Mouse (Mus musculus): ENCODE measurements around the gene Gal3st4.

Gene Gal3st4

DNA sequence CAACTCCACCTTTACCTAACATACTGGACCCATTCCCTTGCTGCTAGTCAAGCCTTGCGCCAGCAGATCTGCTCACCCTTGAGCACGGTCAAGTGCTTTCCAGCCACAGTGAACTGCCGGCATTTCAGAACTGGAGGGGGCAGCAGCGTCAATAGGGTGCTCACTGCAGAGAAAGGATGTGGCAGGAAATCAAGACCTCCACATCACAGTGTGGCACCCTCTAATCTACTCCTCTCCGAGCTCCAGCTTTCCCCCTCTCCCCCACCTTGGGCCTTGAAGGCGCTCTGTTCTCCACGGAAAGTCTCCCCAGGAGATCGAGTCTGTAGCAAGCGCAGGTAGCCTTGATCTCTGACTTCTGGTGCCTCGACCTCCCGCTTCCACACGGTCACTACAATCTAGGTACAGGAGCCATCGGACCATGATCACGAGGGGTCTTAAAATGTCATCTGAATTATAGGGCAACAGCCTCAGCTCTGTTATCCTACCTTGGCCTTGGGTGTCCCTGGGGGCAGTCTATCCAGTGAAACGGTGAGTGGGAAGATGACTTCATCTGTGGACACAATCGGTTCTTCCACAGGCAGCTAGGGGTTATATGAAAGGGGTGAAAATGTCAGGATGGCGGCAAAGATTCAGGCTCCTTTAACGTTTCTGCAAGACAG lies 9.9 kb downstream of the Gal3st4 start:
- DNase-seq (ENCODE audit: low read depth, low spot score): no peak

DNA sequence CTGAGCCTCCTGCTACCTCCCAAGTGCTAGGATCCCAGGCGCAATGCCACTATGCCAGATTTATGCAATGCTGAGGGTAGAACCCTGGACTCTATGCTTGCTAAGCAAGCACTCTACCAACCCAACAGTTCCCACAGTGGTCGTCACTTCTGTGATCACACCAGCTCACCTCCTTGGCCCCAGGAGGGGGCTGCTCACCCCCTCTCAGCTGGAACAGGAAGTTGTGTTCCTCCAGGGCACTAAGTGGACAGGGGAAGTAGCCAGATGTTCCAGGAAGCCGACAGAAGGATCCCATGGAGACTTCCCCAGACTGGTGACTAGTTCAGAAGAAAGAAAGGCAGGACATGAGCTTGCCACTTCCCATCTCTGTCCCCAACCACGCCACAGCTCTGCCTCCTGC lies 10.6 kb downstream of the Gal3st4 start:
- no peak for DNase-seq (ENCODE audit: low read depth, low spot score)

DNA sequence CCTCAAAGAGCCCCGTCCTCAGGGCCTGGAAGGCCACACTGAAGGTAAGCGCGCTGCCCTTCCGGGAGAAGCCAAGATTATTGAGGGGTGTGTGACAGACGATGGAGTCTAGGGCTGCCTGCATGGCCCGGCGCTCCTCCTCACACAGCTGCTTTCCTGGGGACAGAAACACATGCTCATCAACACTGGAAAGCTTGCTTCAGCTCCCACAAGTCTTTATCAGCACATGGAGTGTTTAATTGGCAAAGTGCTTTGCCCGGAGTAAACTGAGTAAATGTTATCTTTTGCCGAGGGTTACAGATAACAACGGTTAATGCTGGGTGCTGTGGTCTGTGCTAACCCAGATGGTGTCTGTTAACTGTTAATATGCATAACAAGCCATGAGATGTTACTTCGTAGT lies 11.8 kb downstream of the Gal3st4 start:
- DNase-seq (ENCODE audit: low read depth, low spot score): no peak

DNA sequence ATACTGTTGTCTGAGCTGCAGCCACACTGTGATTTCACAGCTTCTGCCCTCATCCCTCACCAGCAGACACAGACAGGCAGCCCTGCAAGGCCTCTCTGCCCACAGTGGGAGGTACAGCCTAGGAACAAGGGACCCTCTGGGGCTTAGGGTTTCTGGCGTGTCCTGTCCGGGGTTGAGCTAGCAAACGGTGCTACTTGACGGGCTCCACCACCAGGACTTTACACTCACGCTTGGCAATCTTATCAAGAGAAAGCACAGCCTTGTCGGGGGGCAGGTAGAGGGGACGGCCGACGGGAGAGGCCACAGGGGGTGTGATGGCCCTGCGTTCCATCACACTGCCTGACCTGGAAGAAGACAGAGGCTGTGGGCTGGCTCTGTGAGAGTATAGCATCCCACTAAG lies 12.6 kb downstream of the Gal3st4 start:
- DNase-seq (ENCODE audit: low read depth, low spot score): no peak

DNA sequence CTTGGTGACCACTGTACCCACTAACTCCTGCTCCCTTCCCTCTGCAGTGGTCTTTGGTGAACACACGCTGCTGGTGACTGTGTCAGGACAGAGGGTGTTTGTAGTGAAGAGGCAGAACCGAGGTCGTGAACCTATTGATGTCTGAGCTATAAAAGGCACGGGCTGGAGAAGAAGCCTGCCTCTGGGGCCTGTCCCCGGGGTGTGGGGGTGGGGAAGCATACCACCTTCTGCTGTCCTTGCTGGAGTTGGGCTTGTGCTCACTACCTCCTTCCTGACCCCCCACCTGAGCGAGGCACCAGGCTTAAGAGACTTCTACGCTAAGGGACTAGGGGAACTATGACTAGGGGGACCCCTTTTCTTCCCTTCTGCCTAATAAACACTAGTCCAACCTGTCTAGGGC lies 13.6 kb downstream of the Gal3st4 start:
- DNase-seq (ENCODE audit: low read depth, low spot score): no peak

DNA sequence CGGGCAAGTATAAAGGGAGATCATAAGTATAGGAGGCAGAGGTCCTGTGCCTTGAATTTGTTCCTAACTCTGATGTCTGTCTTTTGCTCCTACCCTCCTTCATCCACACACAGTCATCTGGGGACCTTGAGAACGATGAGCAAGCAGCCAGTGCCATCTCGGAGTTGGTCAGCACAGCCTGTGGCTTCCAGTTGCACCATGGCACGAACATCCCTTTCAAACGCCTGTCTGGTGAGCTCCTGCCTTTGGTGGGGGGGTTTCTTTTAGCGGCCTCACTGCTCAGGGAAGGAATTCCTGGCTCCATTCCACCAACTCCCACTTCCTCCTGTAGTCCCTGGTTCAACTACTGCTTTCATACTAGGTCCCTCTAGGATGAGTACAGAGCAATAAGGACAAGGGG lies 14.1 kb downstream of the Gal3st4 start:
- DNase-seq (ENCODE audit: low read depth, low spot score): no peak

DNA sequence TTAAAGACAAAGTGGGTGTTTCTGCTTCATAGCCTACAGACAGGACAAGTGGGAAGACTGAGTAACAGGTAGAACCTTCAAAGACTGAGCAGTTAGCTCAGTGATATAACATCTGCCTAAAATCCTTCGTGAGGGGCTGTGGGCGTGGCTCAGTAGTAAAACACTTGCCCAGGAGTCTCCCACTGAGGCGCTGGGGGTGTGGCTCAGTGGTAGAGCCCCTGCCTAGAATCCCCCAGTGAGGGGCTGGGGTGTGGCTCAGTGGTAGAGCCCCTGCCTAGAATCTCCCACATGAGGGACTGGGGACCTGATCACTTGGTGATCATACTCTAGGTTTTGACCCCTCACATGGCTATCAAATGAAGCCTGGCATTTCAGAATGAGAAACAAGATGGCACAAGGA lies 14.6 kb downstream of the Gal3st4 start:
- no peak for DNase-seq (ENCODE audit: low read depth, low spot score)

DNA sequence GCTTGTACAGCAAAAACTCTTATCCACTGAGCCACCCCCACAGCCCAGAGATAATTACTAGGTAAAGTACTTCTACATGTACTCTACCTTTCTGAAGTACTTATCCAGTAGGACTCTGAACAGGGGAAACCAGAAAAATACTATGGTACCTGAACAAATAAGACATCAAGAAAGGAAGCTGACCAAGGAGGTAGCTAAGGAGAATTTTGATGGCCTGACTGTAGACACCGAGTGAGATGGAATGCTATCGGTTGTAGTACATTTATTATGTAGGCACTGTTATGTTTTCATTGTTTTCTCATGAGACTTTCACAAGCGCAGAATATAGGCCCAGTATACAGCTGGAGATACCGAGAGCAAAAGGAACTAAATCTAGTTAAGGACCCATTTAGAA lies 15.1 kb downstream of the Gal3st4 start:
- DNase-seq (ENCODE audit: low read depth, low spot score): no peak

DNA sequence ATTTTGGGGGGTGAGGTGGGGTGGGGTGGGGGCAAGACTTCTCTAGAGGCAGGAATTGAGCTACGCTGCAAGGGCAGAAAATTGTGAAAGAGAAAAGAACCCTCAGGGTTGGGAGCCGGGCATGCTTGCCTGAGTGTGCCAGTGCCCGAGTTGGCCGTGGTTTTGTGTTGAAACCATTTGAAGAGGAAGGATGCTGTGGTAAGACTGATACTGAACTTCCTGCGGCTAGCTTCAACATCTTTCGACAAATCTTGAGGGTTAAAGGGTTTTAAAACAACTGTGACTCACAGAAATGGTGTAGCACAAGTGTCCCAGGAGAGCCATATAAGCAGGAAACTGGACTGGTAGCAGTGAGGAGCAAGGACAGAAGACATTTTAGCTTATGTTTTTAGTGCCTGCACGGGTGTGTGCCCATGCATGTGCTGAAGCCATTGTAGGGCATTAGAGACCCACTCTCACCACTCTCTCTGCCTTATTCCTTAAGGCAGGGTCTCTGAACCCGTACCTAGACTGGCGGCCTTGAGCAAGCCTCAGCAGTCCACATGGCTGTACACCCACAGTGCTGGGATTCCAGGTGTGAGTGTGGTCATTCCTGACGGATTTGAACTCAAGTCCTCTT lies 15.6 kb downstream of the Gal3st4 start:
- DNase-seq (ENCODE audit: low read depth, low spot score): no peak

DNA sequence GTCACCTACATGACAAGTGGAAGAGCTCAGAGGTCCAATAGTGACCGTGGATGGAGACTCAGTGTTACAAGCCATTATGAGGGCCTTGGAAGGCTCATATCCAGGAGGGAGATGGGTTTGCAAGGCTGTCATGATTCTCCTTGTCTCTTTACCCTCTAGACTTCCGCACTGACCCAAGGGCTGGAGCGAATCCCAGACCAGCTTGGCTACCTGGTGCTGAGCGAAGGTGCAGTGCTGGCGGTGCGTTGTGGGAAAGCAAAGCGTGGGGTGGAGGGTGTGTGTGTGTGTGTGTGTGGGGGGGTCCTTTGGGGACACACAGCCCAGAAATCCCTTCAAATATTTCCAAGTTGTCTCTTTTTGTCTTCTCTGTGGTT lies 16.6 kb downstream of the Gal3st4 start:
- DNase-seq (ENCODE audit: low read depth, low spot score): no peak

DNA sequence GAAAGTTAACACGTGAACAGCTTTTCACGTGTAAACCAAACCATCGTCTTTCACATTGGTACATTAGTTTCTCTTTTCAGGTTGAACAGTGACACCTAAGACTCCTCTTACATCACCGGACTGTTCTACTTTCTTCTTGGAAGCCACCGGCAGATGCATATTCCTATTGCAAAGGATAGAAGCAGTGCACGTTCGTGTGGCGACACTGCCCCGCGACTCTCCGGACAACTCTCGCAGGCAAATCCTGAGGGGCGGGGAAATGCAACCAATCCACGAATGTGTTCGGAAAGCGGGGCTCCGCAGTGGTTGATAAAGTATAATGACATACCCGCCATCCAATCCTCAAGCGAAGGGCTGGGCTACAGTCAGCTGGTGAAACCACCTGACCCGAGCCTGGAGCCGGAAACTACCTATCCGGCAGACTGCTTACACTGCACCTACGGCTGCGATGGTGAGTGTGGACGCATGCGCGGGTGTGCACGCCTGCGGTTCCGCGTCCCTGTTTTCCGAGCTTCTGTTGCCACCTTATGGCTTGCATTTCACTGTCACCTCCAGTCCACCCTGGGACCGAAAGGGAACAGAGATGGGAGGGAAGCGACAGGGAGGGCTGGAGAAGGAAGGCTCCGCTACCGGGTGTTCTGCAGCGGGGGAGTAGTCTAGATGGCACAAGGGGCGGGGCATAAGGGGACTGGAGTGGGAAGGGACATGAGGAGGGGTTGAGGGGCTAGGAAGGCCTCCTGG lies 17.1 kb downstream of the Gal3st4 start, which contains the start of gene Lamtor4:
Gene Lamtor4 (plus strand): TSS at position 130 of the 741 bp plus-strand sequence.
- DNase-seq (ENCODE audit: low read depth, low spot score): peak; percentile 99

DNA sequence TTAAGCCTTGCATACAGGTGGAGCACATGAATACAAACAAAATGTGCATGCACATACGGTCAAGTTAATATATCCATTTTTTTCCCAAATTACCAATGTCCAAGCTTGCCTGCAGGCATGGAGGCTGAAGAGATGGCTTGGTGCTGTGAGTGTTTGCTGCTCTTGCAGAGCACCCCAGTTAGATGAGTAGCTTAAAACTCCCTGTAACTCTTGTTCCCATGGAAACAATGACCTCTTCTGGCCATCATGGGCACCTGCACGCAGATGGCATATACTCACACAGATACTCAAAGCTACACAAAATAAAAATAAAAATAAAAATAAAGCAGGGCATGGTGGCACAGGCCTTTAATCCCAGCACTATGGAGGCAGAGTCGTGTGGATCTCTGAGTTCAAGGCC lies 19.6 kb downstream of the Gal3st4 start:
- peak; percentile 45 for DNase-seq (ENCODE audit: low read depth, low spot score)

DNA sequence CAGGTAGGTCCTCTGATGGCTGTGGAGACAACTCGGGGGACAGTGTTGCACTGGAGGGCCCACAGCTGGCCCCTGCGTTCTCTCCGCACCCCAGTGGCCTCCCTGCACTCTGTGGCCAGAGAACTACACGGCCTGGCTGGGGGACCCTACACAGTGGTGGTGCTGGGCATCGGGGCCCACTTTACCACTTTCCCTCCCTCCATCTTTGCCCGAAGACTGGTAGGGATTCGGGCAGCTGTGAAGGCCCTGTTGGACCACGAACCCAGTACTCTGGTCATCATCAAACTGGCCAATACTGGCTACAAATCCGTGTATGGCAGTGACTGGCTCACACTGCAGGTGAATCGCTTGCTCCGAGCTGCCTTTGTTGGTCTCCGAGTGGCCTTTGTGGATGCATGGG lies 21.5 kb downstream of the Gal3st4 start:
- no peak for DNase-seq (ENCODE audit: low read depth, low spot score)

DNA sequence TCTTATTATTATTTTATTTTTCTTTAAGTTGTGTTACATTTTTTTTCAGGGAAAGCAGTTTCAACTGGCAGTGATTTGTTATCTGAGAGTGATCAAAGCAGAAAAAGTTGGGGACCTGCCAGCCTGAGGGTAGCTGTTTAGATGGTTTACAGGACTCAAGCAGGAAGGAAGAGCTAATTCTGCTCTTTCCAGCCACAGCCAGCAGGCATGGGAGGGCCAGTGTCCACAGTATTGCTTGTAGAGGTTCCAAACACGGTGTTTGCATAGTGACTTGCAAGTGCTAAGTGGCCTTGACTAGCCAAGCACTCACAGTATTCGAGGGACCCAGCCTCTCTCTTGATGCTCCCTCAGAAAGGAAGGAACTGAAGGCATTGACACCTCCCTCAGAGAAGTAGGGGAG lies 31.1 kb downstream of the Gal3st4 start:
- no peak for DNase-seq (ENCODE audit: low read depth, low spot score)

DNA sequence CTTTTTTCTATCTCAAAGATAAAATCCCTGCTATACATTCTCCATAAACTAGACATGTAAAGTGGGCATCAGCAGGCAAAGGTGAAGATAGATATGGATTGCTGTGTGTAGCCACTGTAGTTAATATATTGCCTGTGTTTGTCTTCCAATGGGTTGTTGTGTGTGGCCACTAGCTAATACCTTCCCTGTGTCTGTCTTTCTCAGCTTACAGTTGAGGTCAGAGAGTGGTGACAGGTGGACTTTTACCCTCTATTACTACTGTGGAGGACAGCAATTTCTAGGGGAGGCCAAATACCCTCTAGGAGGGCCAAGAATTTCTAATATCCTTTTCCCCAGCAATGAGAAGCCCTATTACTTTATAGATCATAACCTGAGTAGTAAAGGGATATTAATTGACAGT lies 38.4 kb downstream of the Gal3st4 start:
- DNase-seq (ENCODE audit: low read depth, low spot score): no peak

DNA sequence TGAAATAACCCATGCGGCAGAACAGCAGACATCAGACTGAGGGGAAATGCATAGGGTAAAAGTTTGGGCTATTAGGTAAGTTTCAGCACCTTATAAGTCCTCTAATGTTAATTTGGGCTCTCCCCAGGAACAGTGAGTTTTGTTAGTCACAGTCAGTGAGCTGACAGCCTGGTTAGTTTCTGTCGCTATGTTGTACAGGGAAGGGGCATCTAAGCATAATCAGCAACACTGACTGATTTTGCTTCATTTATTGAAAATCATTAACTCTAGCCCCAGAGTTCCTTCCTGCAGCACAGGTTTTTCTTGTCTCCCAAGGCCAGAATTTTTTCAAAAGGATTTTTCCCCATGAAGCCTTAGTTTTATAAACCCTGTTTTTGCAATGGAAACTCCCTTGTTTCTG lies 38.9 kb downstream of the Gal3st4 start:
- no peak for DNase-seq (ENCODE audit: low read depth, low spot score)

DNA sequence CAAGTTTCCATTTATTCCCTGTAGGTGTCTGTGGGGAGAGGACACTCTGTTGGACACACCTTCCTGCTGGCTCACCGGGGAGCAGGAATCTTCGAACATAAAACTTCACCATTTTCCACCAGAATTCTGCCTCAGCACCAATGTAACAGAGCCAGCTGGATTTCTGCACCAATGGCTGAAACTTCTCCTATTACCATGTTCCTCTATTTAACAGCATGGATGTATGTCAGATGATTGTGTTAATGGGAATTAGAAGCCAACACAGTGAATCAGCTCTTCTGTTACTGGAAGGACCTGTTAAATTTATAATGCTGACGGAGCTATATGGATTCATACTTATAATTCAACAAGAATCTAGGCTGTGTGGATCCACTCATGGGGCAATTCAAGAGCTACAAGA lies 43.1 kb downstream of the Gal3st4 start:
- DNase-seq (ENCODE audit: low read depth, low spot score): no peak

DNA sequence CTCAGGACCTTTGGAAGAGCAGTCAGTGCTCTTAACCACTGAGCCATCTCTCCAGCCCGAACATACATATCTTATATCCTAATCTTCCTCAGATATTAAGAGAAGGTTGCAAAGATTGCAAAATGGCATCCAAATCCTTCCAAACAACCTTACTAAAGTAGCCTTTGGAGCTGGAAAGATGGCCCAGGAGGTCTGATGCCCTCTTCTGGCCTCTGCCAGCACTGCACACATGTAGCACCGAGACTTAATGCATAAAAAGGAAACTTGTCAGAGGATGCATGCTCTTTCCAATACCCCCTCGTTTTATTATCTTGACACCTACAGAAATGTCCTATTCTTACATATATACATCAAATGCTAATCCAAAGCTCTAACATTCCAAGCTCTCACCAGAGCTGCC lies 44.6 kb downstream of the Gal3st4 start:
- DNase-seq (ENCODE audit: low read depth, low spot score): peak; percentile 83

DNA sequence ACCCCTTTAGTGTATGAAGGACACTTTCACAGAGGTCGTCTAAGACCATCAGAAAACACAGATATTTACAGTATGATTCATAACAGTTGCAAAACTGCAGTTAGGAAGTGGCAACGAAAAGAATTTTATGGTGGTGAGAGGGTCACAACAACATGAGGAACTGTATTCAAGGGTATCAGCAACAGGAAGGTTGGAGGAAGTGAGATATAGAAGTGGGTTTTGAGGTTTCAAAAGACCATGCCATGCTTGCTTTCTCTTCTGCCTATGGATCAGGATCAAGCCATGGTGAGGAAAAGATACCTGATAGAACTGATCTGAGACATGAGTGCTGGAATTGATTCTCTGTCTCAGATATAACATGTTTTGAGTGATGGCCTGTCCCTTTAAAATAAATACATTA lies 45.3 kb downstream of the Gal3st4 start:
- no peak for DNase-seq (ENCODE audit: low read depth, low spot score)

DNA sequence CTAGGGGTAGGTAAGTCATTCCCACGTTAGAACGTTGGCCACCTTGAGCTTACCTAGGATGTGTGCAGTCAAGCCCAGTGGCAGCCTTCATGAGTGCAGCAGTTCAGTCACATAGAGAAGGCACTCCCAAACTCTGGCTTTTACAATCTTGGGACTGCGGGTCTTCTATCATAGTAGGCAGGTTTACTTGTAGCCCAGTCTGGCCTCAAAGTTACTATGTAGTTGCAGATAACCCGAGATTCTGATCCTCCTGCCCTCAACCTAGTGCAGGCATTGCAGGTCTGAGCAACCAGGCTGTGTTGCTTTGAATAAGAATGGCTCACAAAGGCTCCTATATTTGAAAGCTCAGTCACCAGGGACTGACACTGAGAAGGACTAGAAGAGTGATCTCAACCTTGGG lies 46.1 kb downstream of the Gal3st4 start:
- no peak for DNase-seq (ENCODE audit: low read depth, low spot score)

DNA sequence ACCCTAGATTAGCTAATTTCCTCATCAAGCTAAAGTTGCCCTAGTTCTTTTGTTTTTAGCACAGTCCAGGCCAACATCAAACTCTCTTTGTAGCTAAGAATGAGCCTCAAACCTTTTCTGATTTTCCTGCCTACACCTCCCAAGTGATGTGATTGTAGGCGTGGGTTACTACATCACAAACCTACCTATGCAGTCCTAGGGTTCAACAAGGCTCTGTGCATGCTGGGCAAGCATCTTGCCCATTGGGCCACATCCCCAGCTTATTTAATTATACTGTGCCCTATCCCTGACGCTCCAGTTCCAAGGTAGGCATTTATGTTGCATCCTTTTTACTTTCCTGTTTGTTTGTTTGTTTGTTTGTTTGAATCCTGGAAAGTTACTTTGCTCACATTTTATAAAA lies 46.9 kb downstream of the Gal3st4 start, which contains the start of gene Nxpe5:
Gene Nxpe5 (plus strand): TSS at position 199 of the 400 bp plus-strand sequence.
- DNase-seq (ENCODE audit: low read depth, low spot score): no peak

DNA sequence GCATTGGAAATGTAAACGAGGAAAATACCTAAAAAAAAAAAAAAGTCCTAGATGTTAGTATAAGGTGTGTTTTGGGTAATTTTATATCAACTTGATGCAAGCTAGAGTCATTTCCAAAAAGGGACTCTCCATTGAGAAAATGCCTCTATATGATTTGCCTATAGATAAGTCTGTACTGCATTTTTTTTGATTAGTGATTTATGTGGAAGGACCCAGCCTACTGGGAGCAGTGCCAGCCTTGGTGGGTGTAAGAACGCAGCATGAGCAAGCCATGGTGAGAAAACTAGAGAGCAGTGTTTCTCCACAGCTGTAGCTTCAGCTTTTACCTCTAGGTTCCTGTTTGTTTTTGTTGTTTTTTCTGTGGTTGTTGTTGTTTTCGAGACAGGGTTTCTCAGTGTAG lies 49.4 kb downstream of the Gal3st4 start:
- DNase-seq (ENCODE audit: low read depth, low spot score): no peak

DNA sequence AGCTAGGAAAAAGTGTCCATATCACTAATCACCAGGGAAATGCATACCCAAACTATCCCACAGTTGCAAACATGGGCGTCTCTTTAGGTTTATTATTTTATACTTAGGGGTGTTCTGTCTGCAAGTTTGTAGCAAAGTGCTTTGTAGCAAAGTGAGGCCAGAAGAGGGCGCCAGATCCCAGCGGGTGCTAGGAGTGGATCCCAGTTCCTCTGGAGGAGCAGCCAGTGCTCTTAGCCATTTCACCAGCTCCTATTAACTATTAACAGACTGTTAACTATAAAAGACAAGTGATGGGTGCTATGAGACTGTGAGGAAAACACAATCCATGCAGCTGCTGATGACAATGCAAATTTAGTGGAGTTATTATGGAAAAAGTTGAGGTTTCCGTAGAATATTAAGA lies 50.5 kb downstream of the Gal3st4 start:
- peak; percentile 80 for DNase-seq (ENCODE audit: low read depth, low spot score)

Measured in ZHBTc4 (cell line).